Mouse (Mus musculus) ES-Bruce4 (cell line): ENCODE data around the gene Pitx1. TPM values are rescaled to one million over a fixed set of nuclear protein-coding genes. Genes with fewer than 3 reads are reported as not detected.

ENCODE experiments used
- H3K27ac ChIP-seq: 2 replicates; pipeline ENCODE4 v1.5.1; 2012; ENCODE audit warnings: low read length, inconsistent platforms; ENCODE audit not compliant: insufficient read depth
- H3K27me3 ChIP-seq: 2 replicates; pipeline ENCODE4 v1.6.1; 2012; ENCODE audit warnings: mild to moderate bottlenecking, low read length, inconsistent platforms; ENCODE audit not compliant: control insufficient read depth, poor library complexity, insufficient read depth, severe bottlenecking
- H3K36me3 ChIP-seq: 2 replicates; pipeline ENCODE4 v1.6.1; 2012; ENCODE audit warnings: inconsistent platforms, mild to moderate bottlenecking, low read length, moderate library complexity; ENCODE audit not compliant: control insufficient read depth, poor library complexity, insufficient read depth, severe bottlenecking
- H3K4me1 ChIP-seq: one replicate; pipeline ENCODE4 v1.8.1; 2011; ENCODE audit warnings: low read length; ENCODE audit not compliant: control insufficient read depth, insufficient read depth
- H3K4me3 ChIP-seq: 2 replicates; pipeline ENCODE4 v1.5.1; 2011; ENCODE audit warnings: low read depth, mild to moderate bottlenecking, low read length
- H3K9ac ChIP-seq: 2 replicates; pipeline ENCODE4 v1.6.1; 2012; ENCODE audit warnings: low read depth, mild to moderate bottlenecking, inconsistent platforms; ENCODE audit not compliant: poor library complexity, severe bottlenecking
- H3K9me3 ChIP-seq: replicated peaks from 2 replicates; pipeline ENCODE4 v1.6.1; 2012; ENCODE audit warnings: mild to moderate bottlenecking, low read length, inconsistent platforms; ENCODE audit not compliant: control insufficient read depth, poor library complexity, insufficient read depth, severe bottlenecking
- CTCF ChIP-seq: IDR thresholded peaks from one replicate; pipeline ENCODE4 v1.8.1; 2011; ENCODE audit warnings: low read depth, low read length
- EP300 ChIP-seq: IDR thresholded peaks from 2 replicates; pipeline ENCODE4 v1.6.1; 2011; ENCODE audit warnings: low read depth, low read length; ENCODE audit not compliant: insufficient read depth
- POLR2A ChIP-seq: IDR thresholded peaks from one replicate; pipeline ENCODE4 v1.8.1; 2011; ENCODE audit warnings: low read length; ENCODE audit not compliant: insufficient read depth
- polyA plus RNA-seq: library from polyadenylated mRNA; stranded (reverse); fragments of >200 nt; gene quantifications from 2 replicates; pipeline ENCODE4 v1.2.4, GENCODE M21; 2011; ENCODE audit warnings: low read depth; ENCODE audit not compliant: missing spikeins, insufficient read depth, insufficient read length

Gene Pitx1
- polyA plus RNA-seq, 1 experiment: 0.33 TPM

GRCm38 (mm10) chr13:55847805-55848204 lies 11.8 kb upstream of the Pitx1 start:
- Histone ChIP-seq H3K4me1 (no peaks in the 10 kb centered on the region), H3K36me3 (no peaks in the 10 kb centered on the region), H3K27me3 (no peaks in the 10 kb centered on the region), H3K9ac (no peak overlapping the region), H3K27ac (no peak overlapping the region), H3K9me3 (peaks cover 4% of the 10 kb centered on the region; the same call in 1 of the 2 replicates), H3K4me3 (no peak overlapping the region)
- no peak for TF ChIP-seq CTCF
- no peak for TF ChIP-seq POLR2A
- TF ChIP-seq EP300: no peak

GRCm38 (mm10) chr13:55843700-55844099 lies 7.7 kb upstream of the Pitx1 start:
- Histone ChIP-seq H3K27me3 (no peaks in the 10 kb centered on the region), H3K9me3 (peaks cover 4% of the 10 kb centered on the region; the same call in 1 of the 2 replicates), H3K36me3 (no peaks in the 10 kb centered on the region), H3K9ac (no peak overlapping the region), H3K4me1 (no peaks in the 10 kb centered on the region), H3K27ac (no peak overlapping the region), H3K4me3 (no peak overlapping the region)
- TF ChIP-seq POLR2A (no peak), CTCF (peak; percentile 40)

- no peak for TF ChIP-seq EP300
- no peak for TF ChIP-seq CTCF
- TF ChIP-seq POLR2A: no peak
- H3K9me3 ChIP-seq: peaks cover 4% of the 10 kb centered on the region; the same call in 1 of the 2 replicates
- H3K27me3 ChIP-seq: peaks cover 16% of the 10 kb centered on the region
- H3K36me3 ChIP-seq: no peaks in the 10 kb centered on the region
- H3K4me1 ChIP-seq: no peaks in the 10 kb centered on the region
- no peak overlapping the region for H3K4me3 ChIP-seq
- no peak overlapping the region for H3K9ac ChIP-seq
- H3K27ac ChIP-seq: no peak overlapping the region
Observed at GRCm38 (mm10) chr13:55840223-55840622, 4.2 kb upstream of the Pitx1 start.

GRCm38 (mm10) chr13:55836786-55837780 lies 1.1 kb upstream of the Pitx1 start:
- Histone ChIP-seq H3K4me1 (no peaks in the 10 kb centered on the region), H3K36me3 (no peaks in the 10 kb centered on the region), H3K4me3 (no peak overlapping the region), H3K27me3 (peaks cover 41% of the 10 kb centered on the region), H3K9ac (no peak overlapping the region), H3K27ac (no peak overlapping the region), H3K9me3 (no peaks in the 10 kb centered on the region)
- TF ChIP-seq EP300 (no peak), POLR2A (no peak), CTCF (no peak)

- Histone ChIP-seq H3K27ac (no peak overlapping the region), H3K4me3 (peak overlapping the region; percentile 35), H3K4me1 (no peaks in the 10 kb centered on the region), H3K27me3 (peaks cover 54% of the 10 kb centered on the region), H3K36me3 (no peaks in the 10 kb centered on the region), H3K9me3 (no peaks in the 10 kb centered on the region), H3K9ac (no peak overlapping the region)
- TF ChIP-seq POLR2A (no peak), CTCF (no peak), EP300 (no peak)
Observed at GRCm38 (mm10) chr13:55835548-55836097, 369 bp downstream of the Pitx1 start.

GRCm38 (mm10) chr13:55834667-55835066 lies 1.3 kb downstream of the Pitx1 start:
- H3K36me3 ChIP-seq: no peaks in the 10 kb centered on the region
- H3K9ac ChIP-seq: no peak overlapping the region
- no peak overlapping the region for H3K4me3 ChIP-seq
- no peaks in the 10 kb centered on the region for H3K9me3 ChIP-seq
- no peaks in the 10 kb centered on the region for H3K4me1 ChIP-seq
- TF ChIP-seq POLR2A (no peak), EP300 (no peak), CTCF (no peak)
- no peak overlapping the region for H3K27ac ChIP-seq
- H3K27me3 ChIP-seq: peaks cover 62% of the 10 kb centered on the region
